Comparison of ENCODE assay signal across 8 mouse cellular contexts in the genomic region with DNA sequence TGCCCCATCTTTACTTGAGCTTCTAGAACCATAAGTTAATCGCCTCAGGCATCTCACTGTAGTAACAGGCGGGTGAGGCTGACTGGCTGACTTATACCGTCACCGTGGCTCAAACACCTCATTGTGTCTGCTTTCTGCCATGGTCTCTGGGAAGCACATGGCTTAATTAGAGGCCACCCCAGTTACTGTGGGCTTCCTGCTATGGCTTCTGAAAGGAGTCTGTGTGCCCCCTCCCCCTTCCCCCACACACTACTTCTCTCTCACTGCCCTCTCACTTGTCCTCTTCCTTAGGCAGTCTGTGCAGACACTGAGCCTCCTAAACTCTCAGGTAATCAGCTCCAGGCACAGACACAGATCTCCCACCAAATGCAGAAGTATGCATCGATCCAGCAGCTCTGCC. TPM values are rescaled to one million over a fixed set of nuclear protein-coding genes. Genes with fewer than 3 reads are reported as not detected.
DNase-seq lines count a peak whose midpoint lies in the region; ATAC-seq lines count a peak whose summit lies in the region.

No protein-coding gene starts in this region.

- ATAC-seq in kidney, embryonic 16.5 days (ENCODE audit: low FRiP score, low TSS enrichment) = no peak
- peak; percentile 78 for ATAC-seq in embryonic facial prominence, embryonic 11.5 days (replicated peaks; ENCODE audit: insufficient number of reproducible peaks, low FRiP score, low TSS enrichment, low read depth)
- ATAC-seq in hindbrain, embryonic 11.5 days (ENCODE audit: low FRiP score) = peak; percentile 51
- peak; percentile 28; the same call in 1 of the 2 replicates for ATAC-seq in midbrain, embryonic 14.5 days (ENCODE audit: low FRiP score, low TSS enrichment)

- no peaks in the 10 kb centered on the region for H3K27me3 ChIP-seq in kidney, embryonic 16.5 days (ENCODE audit: insufficient read depth, low read length)
- no peaks in the 10 kb centered on the region for H3K27me3 ChIP-seq in embryonic facial prominence, embryonic 11.5 days (ENCODE audit: control insufficient read depth, insufficient read depth, low read length)
- H3K27me3 ChIP-seq in hindbrain, embryonic 11.5 days (ENCODE audit: control insufficient read depth, insufficient read depth, low read length) = no peaks in the 10 kb centered on the region
- no peaks in the 10 kb centered on the region for H3K27me3 ChIP-seq in midbrain, embryonic 14.5 days (ENCODE audit: control insufficient read depth, insufficient read depth, low read length)

- WGBS in kidney, embryonic 16.5 days = 46% methylated on average over 5 of the region's 5 CpGs
- 10% methylated on average over 5 of the region's 5 CpGs for WGBS in embryonic facial prominence, embryonic 11.5 days
- 24% methylated on average over 5 of the region's 5 CpGs for WGBS in hindbrain, embryonic 11.5 days
- WGBS in midbrain, embryonic 14.5 days = 26% methylated on average over 5 of the region's 5 CpGs

- H3K4me3 ChIP-seq in kidney, embryonic 16.5 days (ENCODE audit: low read length) = no peak overlapping the region
- no peak overlapping the region for H3K4me3 ChIP-seq in embryonic facial prominence, embryonic 11.5 days (ENCODE audit: low read depth, low read length)
- no peak overlapping the region for H3K4me3 ChIP-seq in hindbrain, embryonic 11.5 days (ENCODE audit: low read depth, low read length)
- no peak overlapping the region for H3K4me3 ChIP-seq in midbrain, embryonic 14.5 days (replicated peaks; ENCODE audit: low read depth, low read length)

- no peak for DNase-seq in kidney, postnatal 14 days
- peak; percentile 79 for DNase-seq in embryonic facial prominence, embryonic 11.5 days (ENCODE audit: low spot score)
- peak; percentile 60 for DNase-seq in hindbrain, embryonic 11.5 days (ENCODE audit: low spot score)
- peak; percentile 37 for DNase-seq in midbrain, embryonic 14.5 days
- no peak for DNase-seq in left cerebral cortex, adult 9 months (ENCODE audit: low spot score in 2 of 2)
- no peak for DNase-seq in gastrocnemius, adult 18-20 months (ENCODE audit: low spot score)
- DNase-seq in kidney, adult 11 months = no peak

- peaks cover 58% of the 10 kb centered on the region for H3K4me1 ChIP-seq in kidney, embryonic 16.5 days (ENCODE audit: insufficient read depth, low read length)
- peaks cover 17% of the 10 kb centered on the region for H3K4me1 ChIP-seq in embryonic facial prominence, embryonic 11.5 days (ENCODE audit: control insufficient read depth, insufficient read depth, low read length)
- H3K4me1 ChIP-seq in hindbrain, embryonic 11.5 days (replicated peaks; ENCODE audit: control insufficient read depth, insufficient read depth, low read length) = peaks cover 20% of the 10 kb centered on the region
- peaks cover 16% of the 10 kb centered on the region for H3K4me1 ChIP-seq in midbrain, embryonic 14.5 days (ENCODE audit: control insufficient read depth, insufficient read depth, low read length)

- no peaks in the 10 kb centered on the region for H3K9me3 ChIP-seq in kidney, embryonic 16.5 days (ENCODE audit: low read length)
- no peaks in the 10 kb centered on the region for H3K9me3 ChIP-seq in embryonic facial prominence, embryonic 11.5 days (replicated peaks; ENCODE audit: control insufficient read depth, low read length)
- H3K9me3 ChIP-seq in hindbrain, embryonic 11.5 days (ENCODE audit: control insufficient read depth, low read length) = no peaks in the 10 kb centered on the region
- no peaks in the 10 kb centered on the region for H3K9me3 ChIP-seq in midbrain, embryonic 14.5 days (ENCODE audit: control insufficient read depth, low read length)

- H3K4me2 ChIP-seq in kidney, embryonic 16.5 days (replicated peaks; ENCODE audit: low read depth, low read length) = no peak overlapping the region
- no peak overlapping the region for H3K4me2 ChIP-seq in embryonic facial prominence, embryonic 11.5 days (ENCODE audit: low read depth, low read length)
- no peak overlapping the region for H3K4me2 ChIP-seq in hindbrain, embryonic 11.5 days (replicated peaks; ENCODE audit: low read depth, low read length)
- H3K4me2 ChIP-seq in midbrain, embryonic 14.5 days (ENCODE audit: low read length) = no peak overlapping the region

- peak overlapping the region; percentile 85 for H3K27ac ChIP-seq in kidney, embryonic 16.5 days (ENCODE audit: low read length)
- peak overlapping the region; percentile 96 for H3K27ac ChIP-seq in embryonic facial prominence, embryonic 11.5 days (replicated peaks; ENCODE audit: low read depth, low read length)
- H3K27ac ChIP-seq in hindbrain, embryonic 11.5 days (ENCODE audit: low read depth, low read length) = peak overlapping the region; percentile 68; the same call in 1 of the 2 replicates
- no peak overlapping the region for H3K27ac ChIP-seq in midbrain, embryonic 14.5 days (replicated peaks; ENCODE audit: low read depth, low read length)

- peak overlapping the region; percentile 2; the same call in 1 of the 2 replicates for H3K9ac ChIP-seq in kidney, embryonic 16.5 days (replicated peaks; ENCODE audit: low read length)
- H3K9ac ChIP-seq in embryonic facial prominence, embryonic 11.5 days (replicated peaks; ENCODE audit: low read length) = peak overlapping the region; percentile 56
- no peak overlapping the region for H3K9ac ChIP-seq in hindbrain, embryonic 11.5 days (ENCODE audit: low read depth, low read length)
- no peak overlapping the region for H3K9ac ChIP-seq in midbrain, embryonic 14.5 days (replicated peaks; ENCODE audit: low read length)

- H3K36me3 ChIP-seq in kidney, embryonic 16.5 days (ENCODE audit: insufficient read depth, low read length) = no peaks in the 10 kb centered on the region
- no peaks in the 10 kb centered on the region for H3K36me3 ChIP-seq in embryonic facial prominence, embryonic 11.5 days (replicated peaks; ENCODE audit: control insufficient read depth, insufficient read depth, low read depth, low read length)
- no peaks in the 10 kb centered on the region for H3K36me3 ChIP-seq in hindbrain, embryonic 11.5 days (ENCODE audit: control insufficient read depth, insufficient read depth, low read length)
- no peaks in the 10 kb centered on the region for H3K36me3 ChIP-seq in midbrain, embryonic 14.5 days (ENCODE audit: control insufficient read depth, insufficient read depth, low read length)

RNA-seq across cellular contexts. Expression of gene Fignl1, which starts 19.5 kb away (rescaled TPM):
- 66.9 and 69.5 TPM in 2 replicates for polyA plus RNA-seq in kidney, embryonic 16.5 days (2015; fragmentation: Nextera tagmentation; extraction: Ambion mirVana)
- 103 and 119 TPM in 2 replicates for polyA plus RNA-seq in embryonic facial prominence, embryonic 11.5 days (2014; fragmentation: Nextera tagmentation; extraction: Ambion mirVana)
- 66.4 and 73.5 TPM in 2 replicates for polyA plus RNA-seq in hindbrain, embryonic 11.5 days (2014; fragmentation: Nextera tagmentation; extraction: Ambion mirVana)
- 7.1 and 16.3 TPM in 2 replicates for polyA plus RNA-seq in midbrain, embryonic 14.5 days (2014; fragmentation: Nextera tagmentation; extraction: Ambion mirVana)
- total RNA-seq in gastrocnemius, adult 18-20 months (2021) = under 1 TPM; 0.14 to 0.18 TPM

Comparison
In these comparisons a context has a peak if more than half of its experiments do, and no peak if none do; other contexts are left out.
1. H3K9ac ChIP-seq: peak in kidney, embryonic 16.5 days (single experiment) and embryonic facial prominence, embryonic 11.5 days (single experiment); none in hindbrain, embryonic 11.5 days (single experiment) and midbrain, embryonic 14.5 days (single experiment).
2. DNase-seq: peak in embryonic facial prominence, embryonic 11.5 days (single experiment), hindbrain, embryonic 11.5 days (single experiment) and midbrain, embryonic 14.5 days (single experiment); none in kidney, postnatal 14 days (single experiment), left cerebral cortex, adult 9 months (0 of 2), gastrocnemius, adult 18-20 months (single experiment) and kidney, adult 11 months (single experiment).